Comparison of ENCODE assay signal across 14 mouse cellular contexts in the genomic region with DNA sequence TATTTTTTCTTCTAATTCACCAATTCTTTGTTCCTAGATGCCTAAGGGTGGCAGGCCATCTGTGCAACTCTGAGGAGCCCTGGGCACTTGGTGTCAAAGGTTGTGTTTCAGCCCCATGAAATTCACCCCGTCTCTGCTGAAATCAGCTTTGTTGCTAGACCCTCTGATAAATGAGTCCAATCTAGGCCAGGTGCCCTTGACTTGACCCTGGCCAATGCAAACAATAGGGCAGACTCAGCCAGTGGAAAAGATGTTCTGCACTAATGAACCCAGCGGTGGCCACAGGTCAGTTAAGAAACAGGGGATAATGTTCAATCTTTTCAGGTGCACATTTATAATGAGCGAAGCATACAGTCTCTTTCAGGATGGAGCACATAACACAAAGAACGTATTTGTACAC.
DNase-seq lines count a peak whose midpoint lies in the region; ATAC-seq lines count a peak whose summit lies in the region.
"Had no signal": no experiment of that assay in that cellular context is flagged by ENCODE, and none has a peak within 500 bp of the region (broad histone marks: within the 10 kb centered on the region; RNA-seq: fewer than 3 reads in every experiment).

No protein-coding gene starts in this region.

- no peak for DNase-seq in kidney, adult 8-10 months
- DNase-seq in forebrain, embryonic 14.5 days (ENCODE audit: low spot score) = no peak
- no peak for DNase-seq in midbrain, embryonic 11.5 days (ENCODE audit: low spot score, missing footprints)
- peak; percentile 34 for DNase-seq in retina, postnatal 1 day
- DNase-seq in right cerebral cortex, postnatal 36 days (ENCODE audit: low spot score in 2 of 2) = no peak
- DNase-seq in cerebellum, adult 8-10 months = no peak
- no peak for DNase-seq in adrenal gland, adult 8-10 months
- DNase-seq: gastrocnemius, adult 2 months; layer of hippocampus, postnatal 36 days had no signal

- H3K4me1 ChIP-seq in kidney, embryonic 16.5 days (ENCODE audit: insufficient read depth, low read length) = no peaks in the 10 kb centered on the region
- peaks cover 3% of the 10 kb centered on the region; the same call in 1 of the 2 replicates for H3K4me1 ChIP-seq in forebrain, embryonic 14.5 days (ENCODE audit: control insufficient read depth, insufficient read depth, low read length)
- H3K4me1 ChIP-seq in midbrain, embryonic 11.5 days (ENCODE audit: control insufficient read depth, insufficient read depth, low read length) = peaks cover 8% of the 10 kb centered on the region; the same call in 1 of the 2 replicates
- H3K4me1 ChIP-seq: embryonic facial prominence, embryonic 15.5 days; heart, embryonic 13.5 days; limb, embryonic 15.5 days had no signal

- H3K27ac ChIP-seq in kidney, embryonic 16.5 days (ENCODE audit: low read length) = no peak overlapping the region
- H3K27ac ChIP-seq in forebrain, embryonic 14.5 days (ENCODE audit: low read depth, low read length) = no peak overlapping the region
- no peak overlapping the region for H3K27ac ChIP-seq in midbrain, embryonic 11.5 days (ENCODE audit: low read depth, low read length)
- H3K27ac ChIP-seq: embryonic facial prominence, embryonic 15.5 days; gastrocnemius, adult 2 months; heart, embryonic 13.5 days; limb, embryonic 15.5 days; macrophage had no signal

- no peak overlapping the region for H3K9ac ChIP-seq in kidney, embryonic 16.5 days (replicated peaks; ENCODE audit: low read length)
- H3K9ac ChIP-seq in forebrain, embryonic 14.5 days (ENCODE audit: low read length) = no peak overlapping the region
- no peak overlapping the region for H3K9ac ChIP-seq in midbrain, embryonic 11.5 days (ENCODE audit: low read length)
- H3K9ac ChIP-seq: embryonic facial prominence, embryonic 15.5 days; heart, embryonic 13.5 days; limb, embryonic 15.5 days had no signal

- ATAC-seq in kidney, embryonic 16.5 days (ENCODE audit: low FRiP score, low TSS enrichment) = peak; percentile 82
- 0 out of 2 replicates have a peak, but pooled peaks have one; percentile 40 for ATAC-seq in forebrain, embryonic 14.5 days
- peak; percentile 75 for ATAC-seq in midbrain, embryonic 11.5 days (ENCODE audit: low FRiP score)

- WGBS in kidney, embryonic 16.5 days = 25% methylated on average over 4 of the region's 4 CpGs
- WGBS in forebrain, embryonic 14.5 days = 19% methylated on average over 4 of the region's 4 CpGs
- WGBS in midbrain, embryonic 11.5 days = 24% methylated on average over 4 of the region's 4 CpGs

- no peaks in the 10 kb centered on the region for H3K9me3 ChIP-seq in kidney, embryonic 16.5 days (ENCODE audit: low read length)
- no peaks in the 10 kb centered on the region for H3K9me3 ChIP-seq in forebrain, embryonic 14.5 days (replicated peaks; ENCODE audit: control insufficient read depth, low read length)
- H3K9me3 ChIP-seq in midbrain, embryonic 11.5 days (ENCODE audit: control insufficient read depth, low read length) = no peaks in the 10 kb centered on the region
- H3K9me3 ChIP-seq: embryonic facial prominence, embryonic 15.5 days; heart, embryonic 13.5 days; limb, embryonic 15.5 days had no signal

- no peaks in the 10 kb centered on the region for H3K36me3 ChIP-seq in kidney, embryonic 16.5 days (ENCODE audit: insufficient read depth, low read length)
- no peaks in the 10 kb centered on the region for H3K36me3 ChIP-seq in forebrain, embryonic 14.5 days (ENCODE audit: control insufficient read depth, insufficient read depth, low read length)
- no peaks in the 10 kb centered on the region for H3K36me3 ChIP-seq in midbrain, embryonic 11.5 days (ENCODE audit: control insufficient read depth, insufficient read depth, low read length)
- H3K36me3 ChIP-seq: embryonic facial prominence, embryonic 15.5 days; heart, embryonic 13.5 days; limb, embryonic 15.5 days had no signal

- H3K4me2 ChIP-seq in kidney, embryonic 16.5 days (replicated peaks; ENCODE audit: low read depth, low read length) = no peak overlapping the region
- H3K4me2 ChIP-seq in forebrain, embryonic 14.5 days (ENCODE audit: low read length) = no peak overlapping the region
- no peak overlapping the region for H3K4me2 ChIP-seq in midbrain, embryonic 11.5 days
- H3K4me2 ChIP-seq: embryonic facial prominence, embryonic 15.5 days; heart, embryonic 13.5 days; limb, embryonic 15.5 days had no signal

- no peaks in the 10 kb centered on the region for H3K27me3 ChIP-seq in kidney, embryonic 16.5 days (ENCODE audit: insufficient read depth, low read length)
- no peaks in the 10 kb centered on the region for H3K27me3 ChIP-seq in forebrain, embryonic 14.5 days (replicated peaks; ENCODE audit: control insufficient read depth, insufficient read depth, low read length)
- H3K27me3 ChIP-seq in midbrain, embryonic 11.5 days (ENCODE audit: control insufficient read depth, insufficient read depth, low read length) = no peaks in the 10 kb centered on the region
- H3K27me3 ChIP-seq: embryonic facial prominence, embryonic 15.5 days; heart, embryonic 13.5 days; limb, embryonic 15.5 days had no signal

- H3K4me3 ChIP-seq in kidney, embryonic 16.5 days (ENCODE audit: low read length) = no peak overlapping the region
- no peak overlapping the region for H3K4me3 ChIP-seq in forebrain, embryonic 14.5 days (ENCODE audit: low read depth, low read length)
- no peak overlapping the region for H3K4me3 ChIP-seq in midbrain, embryonic 11.5 days (ENCODE audit: low read depth, low read length)
- H3K4me3 ChIP-seq: embryonic facial prominence, embryonic 15.5 days; gastrocnemius, adult 2 months; heart, embryonic 13.5 days; limb, embryonic 15.5 days had no signal
